Mouse (Mus musculus): ENCODE data around the gene Dusp9. TPM values are rescaled to one million over a fixed set of nuclear protein-coding genes. Genes with fewer than 3 reads are reported as not detected.
A peak's percentile ranks its signal among the peaks of the same experiment; 100 is the strongest.

Dusp9 gene
- polyA plus RNA-seq, 1 experiment: 0.57 TPM

- no peaks in the 10 kb centered on the region for H3K36me3 ChIP-seq (replicated peaks; ENCODE audit: low read length)
- H3K4me1 ChIP-seq: peaks cover 30% of the 10 kb centered on the region
- peak overlapping the region; percentile 50 for H3K4me3 ChIP-seq (replicated peaks)
- TF ChIP-seq FLI1 (IDR thresholded peaks at IDR 0.05; ENCODE audit: low read length) (no peak), GATA1 (IDR thresholded peaks at IDR 0.05; ENCODE audit: borderline replicate concordance, low read length) (no peak)
- peaks cover 98% of the 10 kb centered on the region for H3K27me3 ChIP-seq (replicated peaks)
- H3K9me3 ChIP-seq: 0 out of 2 replicates have a peak, but pooled peaks cover 11% of the 10 kb centered on the region
Measured at GRCm38 (mm10) chrX:73635425-73635824, 3.8 kb upstream of the Dusp9 start.

GRCm38 (mm10) chrX:73637415-73637814, 1.8 kb upstream of the Dusp9 start:
- Histone ChIP-seq H3K9me3 (peaks cover 14% of the 10 kb centered on the region; the same call in 1 of the 2 replicates), H3K36me3 (replicated peaks; ENCODE audit: low read length) (no peaks in the 10 kb centered on the region), H3K4me1 (peaks cover 26% of the 10 kb centered on the region), H3K27me3 (replicated peaks) (peaks cover 97% of the 10 kb centered on the region), H3K4me3 (replicated peaks) (peak overlapping the region; percentile 23)
- TF ChIP-seq FLI1 (IDR thresholded peaks at IDR 0.05; ENCODE audit: low read length) (no peak), GATA1 (IDR thresholded peaks at IDR 0.05; ENCODE audit: borderline replicate concordance, low read length) (no peak)

- TF ChIP-seq FLI1 (IDR thresholded peaks at IDR 0.05; ENCODE audit: low read length) (no peak), GATA1 (IDR thresholded peaks at IDR 0.05; ENCODE audit: borderline replicate concordance, low read length) (no peak)
- H3K4me3 ChIP-seq (replicated peaks): peak overlapping the region; percentile 88
- peaks cover 14% of the 10 kb centered on the region; the same call in 1 of the 2 replicates for H3K9me3 ChIP-seq
- peaks cover 94% of the 10 kb centered on the region for H3K27me3 ChIP-seq (replicated peaks)
- no peaks in the 10 kb centered on the region for H3K36me3 ChIP-seq (replicated peaks; ENCODE audit: low read length)
- H3K4me1 ChIP-seq: peaks cover 26% of the 10 kb centered on the region
Measured at GRCm38 (mm10) chrX:73639901-73640469, 766 bp downstream of the Dusp9 start.

- Histone ChIP-seq H3K9me3 (peaks cover 6% of the 10 kb centered on the region; the same call in 1 of the 2 replicates), H3K4me1 (peaks cover 2% of the 10 kb centered on the region; the same call in 1 of the 2 replicates), H3K27me3 (replicated peaks) (peaks cover 48% of the 10 kb centered on the region), H3K36me3 (replicated peaks; ENCODE audit: low read length) (no peaks in the 10 kb centered on the region), H3K4me3 (replicated peaks) (no peak overlapping the region)
- TF ChIP-seq GATA1 (IDR thresholded peaks at IDR 0.05; ENCODE audit: borderline replicate concordance, low read length): no peak
Measured at GRCm38 (mm10) chrX:73645121-73645520, 5.9 kb downstream of the Dusp9 start.

- Histone ChIP-seq H3K36me3 (replicated peaks; ENCODE audit: low read length) (no peaks in the 10 kb centered on the region), H3K27me3 (replicated peaks) (peaks cover 22% of the 10 kb centered on the region), H3K4me3 (replicated peaks) (no peak overlapping the region), H3K4me1 (0 out of 2 replicates have a peak, but pooled peaks cover 4% of the 10 kb centered on the region), H3K9me3 (no peaks in the 10 kb centered on the region; the same call in 1 of the 2 replicates)
- TF ChIP-seq FLI1 (IDR thresholded peaks at IDR 0.05; ENCODE audit: low read length): no peak
- no peak for TF ChIP-seq GATA1 (IDR thresholded peaks at IDR 0.05; ENCODE audit: borderline replicate concordance, low read length)
Measured at GRCm38 (mm10) chrX:73650869-73651268, 11.7 kb downstream of the Dusp9 start.

- Histone ChIP-seq H3K27me3 (replicated peaks) (peaks cover 39% of the 10 kb centered on the region), H3K4me1 (0 out of 2 replicates have a peak, but pooled peaks cover 6% of the 10 kb centered on the region), H3K36me3 (replicated peaks; ENCODE audit: low read length) (no peaks in the 10 kb centered on the region)
Measured at GRCm38 (mm10) chrX:73653392-73653791, 14.2 kb downstream of the Dusp9 start.

GRCm38 (mm10) chrX:73654177-73654576, 15.0 kb downstream of the Dusp9 start:
- Histone ChIP-seq H3K4me3 (replicated peaks) (no peak overlapping the region), H3K9me3 (no peaks in the 10 kb centered on the region; the same call in 1 of the 2 replicates), H3K36me3 (replicated peaks; ENCODE audit: low read length) (no peaks in the 10 kb centered on the region), H3K27me3 (replicated peaks) (peaks cover 44% of the 10 kb centered on the region), H3K4me1 (peaks cover 6% of the 10 kb centered on the region; the same call in 1 of the 2 replicates)
- TF ChIP-seq GATA1 (IDR thresholded peaks at IDR 0.05; ENCODE audit: borderline replicate concordance, low read length): no peak
- no peak for TF ChIP-seq FLI1 (IDR thresholded peaks at IDR 0.05; ENCODE audit: low read length)

More at GRCm38 (mm10) chrX:73653392-73653791, 14.2 kb downstream of the Dusp9 start:
- Histone ChIP-seq H3K9me3 (no peaks in the 10 kb centered on the region; the same call in 1 of the 2 replicates), H3K4me3 (replicated peaks) (no peak overlapping the region)
- no peak for TF ChIP-seq FLI1 (IDR thresholded peaks at IDR 0.05; ENCODE audit: low read length)
- no peak for TF ChIP-seq GATA1 (IDR thresholded peaks at IDR 0.05; ENCODE audit: borderline replicate concordance, low read length)

GRCm38 (mm10) chrX:73655529-73655928, 16.3 kb downstream of the Dusp9 start:
- no peak for TF ChIP-seq GATA1 (IDR thresholded peaks at IDR 0.05; ENCODE audit: borderline replicate concordance, low read length)
- no peak for TF ChIP-seq FLI1 (IDR thresholded peaks at IDR 0.05; ENCODE audit: low read length)
- peaks cover 9% of the 10 kb centered on the region; the same call in 1 of the 2 replicates for H3K4me1 ChIP-seq
- H3K4me3 ChIP-seq (replicated peaks): no peak overlapping the region
- peaks cover 55% of the 10 kb centered on the region for H3K27me3 ChIP-seq (replicated peaks)
- H3K9me3 ChIP-seq: no peaks in the 10 kb centered on the region
- no peaks in the 10 kb centered on the region for H3K36me3 ChIP-seq (replicated peaks; ENCODE audit: low read length)

GRCm38 (mm10) chrX:73658391-73658790, 19.2 kb downstream of the Dusp9 start:
- Histone ChIP-seq H3K4me1 (peaks cover 9% of the 10 kb centered on the region; the same call in 1 of the 2 replicates), H3K36me3 (replicated peaks; ENCODE audit: low read length) (no peaks in the 10 kb centered on the region)

GRCm38 (mm10) chrX:73658936-73659574, 19.8 kb downstream of the Dusp9 start:
- Histone ChIP-seq H3K9me3 (peaks cover 11% of the 10 kb centered on the region; the same call in 1 of the 2 replicates), H3K27me3 (replicated peaks) (peaks cover 53% of the 10 kb centered on the region), H3K4me1 (peaks cover 9% of the 10 kb centered on the region; the same call in 1 of the 2 replicates), H3K36me3 (replicated peaks; ENCODE audit: low read length) (no peaks in the 10 kb centered on the region), H3K4me3 (replicated peaks) (no peak overlapping the region)
- no peak for TF ChIP-seq FLI1 (IDR thresholded peaks at IDR 0.05; ENCODE audit: low read length)
- no peak for TF ChIP-seq GATA1 (IDR thresholded peaks at IDR 0.05; ENCODE audit: borderline replicate concordance, low read length)

More at GRCm38 (mm10) chrX:73658391-73658790, 19.2 kb downstream of the Dusp9 start:
- TF ChIP-seq GATA1 (IDR thresholded peaks at IDR 0.05; ENCODE audit: borderline replicate concordance, low read length) (no peak), FLI1 (IDR thresholded peaks at IDR 0.05; ENCODE audit: low read length) (no peak)
- no peak overlapping the region for H3K4me3 ChIP-seq (replicated peaks)
- peaks cover 11% of the 10 kb centered on the region; the same call in 1 of the 2 replicates for H3K9me3 ChIP-seq
- peaks cover 58% of the 10 kb centered on the region for H3K27me3 ChIP-seq (replicated peaks)

Measured in megakaryocyte, embryonic 14.5 days (primary cell).